Mouse (Mus musculus) spleen, postnatal 10 days (tissue): ENCODE data around the gene Trafd1.
"Not testable (repeated sequence)": the region's sequence is repeated elsewhere in the genome, so short reads cannot be mapped to it uniquely, and the experiment has no call there.

Experiments used
- DNase-seq, 2 experiments: peaks; one replicate each; pipeline ENCODE4 v3.0.0; 2021 to 2022; ENCODE audit warnings: low spot score in 2 of 2

The Trafd1 gene

DNA sequence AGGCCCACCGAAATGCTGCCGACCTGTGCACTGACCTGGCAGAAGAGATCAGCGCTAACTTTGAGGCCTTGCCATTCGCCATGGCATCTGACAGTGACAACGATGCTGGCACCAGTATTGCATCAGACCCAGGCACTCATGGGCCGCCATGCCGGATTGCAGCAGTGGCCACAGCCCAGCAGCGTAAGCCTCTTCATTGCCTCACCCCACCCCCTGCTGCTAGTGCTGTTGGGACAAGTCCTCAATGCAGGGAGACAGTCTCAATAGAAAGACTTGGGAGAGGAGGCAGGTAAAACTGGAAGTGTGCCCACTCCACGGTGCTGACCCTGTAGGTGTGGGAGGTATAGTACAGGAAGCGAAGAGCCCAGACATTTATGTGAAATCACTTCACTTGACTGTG, 53.7 kb downstream of the Trafd1 start:
- no peak for DNase-seq

DNA sequence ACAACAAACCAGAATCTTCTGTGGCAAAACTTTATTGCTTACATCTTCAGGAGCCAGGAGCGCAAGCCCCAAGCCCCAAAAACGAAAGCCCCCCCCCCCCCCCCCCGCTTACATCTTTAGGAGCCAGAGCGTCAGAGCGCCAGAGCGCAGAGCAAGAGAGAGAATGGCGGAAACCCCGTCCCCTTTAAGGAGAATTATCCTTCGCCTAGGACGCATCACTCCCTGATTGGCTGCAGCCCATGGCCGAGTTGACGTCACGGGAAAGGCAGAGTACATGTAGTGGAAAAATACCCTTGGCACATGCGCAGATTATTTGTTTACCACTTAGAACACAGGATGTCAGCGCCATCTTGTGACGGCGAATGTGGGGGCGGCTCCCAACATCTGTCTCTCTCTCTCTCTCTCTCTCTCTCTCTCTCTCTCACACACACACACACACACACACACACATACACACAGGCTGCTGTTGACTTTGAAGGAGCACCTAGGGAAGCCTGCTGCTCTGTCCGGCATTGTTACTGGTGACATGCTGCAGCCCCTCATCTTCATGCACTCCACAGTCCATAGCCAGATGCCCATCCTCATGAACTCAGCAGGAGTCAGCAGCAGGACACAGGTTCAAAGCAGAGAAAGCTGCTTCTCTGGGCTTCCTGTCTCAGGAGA, 55.1 kb downstream of the Trafd1 start:
- not testable (repeated sequence) for DNase-seq

DNA sequence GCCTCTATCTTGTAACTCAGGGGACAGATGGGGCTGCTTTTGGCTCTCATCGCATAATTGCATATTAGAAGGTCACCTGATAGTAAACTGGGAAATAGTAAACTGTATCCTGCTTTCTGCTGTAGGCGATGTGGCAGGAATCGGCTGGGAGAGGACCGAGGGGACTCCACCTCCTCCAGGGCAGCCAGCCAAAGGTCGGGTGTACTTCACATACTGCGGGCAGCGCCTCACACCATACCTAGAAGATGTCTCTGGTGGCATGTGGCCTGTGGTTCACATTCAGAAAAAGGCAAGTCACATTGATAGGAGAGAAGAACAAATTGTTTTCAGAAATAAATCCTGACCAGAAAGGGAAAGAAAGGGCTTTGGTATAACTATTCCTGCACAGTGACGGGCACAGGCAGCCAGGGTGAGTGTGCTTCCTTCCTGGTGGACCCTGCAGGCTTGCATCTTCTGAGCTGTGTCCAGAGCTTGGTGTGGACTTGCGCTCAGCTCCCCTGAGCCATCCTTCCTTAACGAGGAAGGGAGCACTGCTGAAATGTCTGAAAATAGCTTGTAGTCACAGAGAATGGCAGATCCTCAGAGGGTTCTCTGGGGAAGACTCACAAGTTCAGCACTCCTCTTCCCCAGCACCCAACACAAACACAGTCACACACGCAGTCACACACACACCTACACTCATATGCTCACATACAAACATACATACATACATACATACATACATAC, 55.9 kb downstream of the Trafd1 start:
- DNase-seq, result no peak

DNA sequence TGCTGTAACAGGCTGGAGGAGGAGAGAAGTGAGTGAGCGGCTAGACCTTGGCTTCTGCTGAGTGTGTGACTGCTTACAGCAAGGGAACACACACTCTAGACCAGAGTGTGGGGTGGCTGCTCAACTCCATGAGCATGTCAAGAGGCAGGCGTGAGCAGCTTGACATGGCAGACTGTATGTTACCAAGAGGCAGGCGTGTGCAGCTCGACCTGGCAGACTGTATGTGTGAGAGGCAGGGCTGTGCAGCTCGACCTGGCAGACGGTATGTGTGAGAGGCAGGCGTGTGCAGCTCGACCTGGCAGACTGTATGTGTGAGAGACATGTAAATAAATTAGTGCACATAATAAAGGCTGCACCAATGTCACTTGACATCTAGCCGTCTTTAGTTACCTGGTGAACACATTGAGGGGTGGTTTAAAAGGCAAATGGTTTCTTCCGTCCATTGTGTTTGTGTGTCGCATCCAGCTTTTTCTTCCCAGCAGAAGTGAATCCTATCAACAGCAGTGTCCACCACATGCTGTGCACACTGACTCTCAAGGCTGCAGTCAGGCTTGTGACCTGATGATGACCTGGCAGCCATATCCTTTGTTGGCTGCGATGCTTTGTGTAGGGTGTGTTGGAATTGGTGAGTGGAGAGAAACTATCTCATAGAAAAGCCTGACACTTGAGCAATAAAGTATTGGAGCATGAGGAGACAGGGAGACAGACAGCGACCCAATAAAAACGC, 59.2 kb downstream of the Trafd1 start:
- DNase-seq, result no peak
